Mouse (Mus musculus): Measurements from ENCODE around the gene Scgb1b15.
"Not testable (repeated sequence)": the region's sequence is repeated elsewhere in the genome, so short reads cannot be mapped to it uniquely, and the experiment has no call there.

The Scgb1b15 gene

DNA sequence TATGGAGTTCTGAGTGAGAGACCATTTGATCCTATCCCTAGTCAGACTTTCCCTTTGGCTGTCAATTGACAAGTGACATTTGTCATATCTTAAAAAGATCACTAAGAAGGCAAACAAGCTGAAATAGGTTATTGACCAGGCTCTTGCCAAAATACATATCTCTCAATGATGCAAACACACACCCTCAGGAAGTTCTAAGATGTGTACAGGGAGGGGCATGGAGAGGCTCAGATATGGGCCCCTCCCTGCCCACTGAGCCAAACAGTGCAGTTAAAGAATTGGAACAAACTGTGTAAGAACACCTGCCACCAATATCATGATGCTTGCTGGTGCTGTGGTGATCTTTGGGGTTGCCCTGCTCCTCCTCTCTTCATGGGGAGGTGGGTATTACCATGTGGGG, at the start of gene Scgb1b15:
Scgb1b15 (plus strand) TSS at position 301 of the 400 bp plus-strand sequence.
- not testable (repeated sequence) for DNase-seq (ENCODE audit: low spot score in 2 of 2)

DNA sequence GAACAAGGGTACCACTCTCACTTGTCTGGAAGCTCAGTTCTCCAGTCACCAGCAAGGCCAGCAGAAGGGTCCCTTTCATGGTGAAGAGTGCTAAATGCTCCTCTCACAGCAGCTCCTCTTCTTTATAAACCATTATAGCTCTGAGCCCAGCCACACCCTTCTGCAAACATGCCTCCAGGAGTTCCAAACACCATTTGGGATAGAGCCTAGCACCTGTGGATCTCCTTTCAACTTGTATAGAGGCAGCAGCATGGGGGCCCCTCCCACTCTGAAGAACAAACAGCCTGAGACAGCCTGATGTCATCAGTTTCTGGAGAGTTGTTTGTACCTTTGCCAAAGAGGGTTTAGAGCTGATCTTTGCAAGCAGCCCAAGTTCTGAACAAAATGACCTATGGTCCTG, 6.8 kb upstream of the Scgb1b15 start, which contains the start of gene Scgb2b15:
Scgb2b15 (minus strand) TSS at position 101 of the 400 bp plus-strand sequence.
- DNase-seq (ENCODE audit: low spot score in 2 of 2), result not testable (repeated sequence)
